13 mouse cellular contexts compared by ENCODE assay signal in the genomic region with DNA sequence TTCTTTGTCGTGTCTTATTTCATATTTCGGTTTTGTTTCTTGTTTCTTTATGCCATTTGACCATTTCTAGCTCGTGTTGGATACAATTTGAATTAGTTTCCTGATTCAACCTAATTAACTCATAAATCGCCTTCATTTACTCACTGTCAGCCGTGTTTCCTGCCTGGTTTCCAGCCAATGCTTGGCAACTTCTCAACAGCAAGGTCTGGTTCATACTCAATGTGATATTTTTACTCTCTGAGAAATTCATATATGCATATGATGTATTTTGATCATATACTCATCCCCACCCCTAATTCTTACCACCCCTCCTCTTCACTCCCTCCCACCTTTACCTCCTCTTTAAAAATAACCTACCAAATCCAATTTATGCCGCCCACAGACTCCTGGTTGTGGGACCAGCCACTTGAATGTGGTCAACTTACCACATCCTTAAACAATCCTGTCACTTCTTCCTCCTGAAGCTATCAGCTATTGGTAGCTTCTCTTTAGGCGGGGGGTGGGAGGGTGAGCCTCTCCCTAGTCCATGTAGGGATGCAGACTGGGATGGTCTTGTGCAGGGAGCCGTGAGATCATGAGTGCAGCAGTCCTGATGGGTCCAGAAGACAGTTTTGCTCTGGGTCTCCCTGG.
DNase-seq lines count a peak whose midpoint lies in the region; ATAC-seq lines count a peak whose summit lies in the region.
"Had no signal": no experiment of that assay in that cellular context is flagged by ENCODE, and none has a peak within 500 bp of the region (broad histone marks: within the 10 kb centered on the region; RNA-seq: fewer than 3 reads in every experiment).

No protein-coding gene starts in this region.

- peaks cover 19% of the 10 kb centered on the region for H3K4me1 ChIP-seq in hindbrain, embryonic 13.5 days (replicated peaks)
- H3K4me1 ChIP-seq in hindbrain, embryonic 12.5 days, result peaks cover 7% of the 10 kb centered on the region; the same call in 1 of the 2 replicates
- peaks cover 34% of the 10 kb centered on the region for H3K4me1 ChIP-seq in neural tube, embryonic 13.5 days (replicated peaks)
- H3K4me1 ChIP-seq: embryonic facial prominence, embryonic 15.5 days had no signal

- no peaks in the 10 kb centered on the region for H3K9me3 ChIP-seq in hindbrain, embryonic 13.5 days
- no peaks in the 10 kb centered on the region for H3K9me3 ChIP-seq in hindbrain, embryonic 12.5 days (replicated peaks)
- H3K9me3 ChIP-seq in neural tube, embryonic 13.5 days, result no peaks in the 10 kb centered on the region
- H3K9me3 ChIP-seq: embryonic facial prominence, embryonic 15.5 days; liver, embryonic 13.5 days had no signal

- peak overlapping the region; percentile 49; the same call in 1 of the 2 replicates for H3K27ac ChIP-seq in hindbrain, embryonic 13.5 days
- H3K27ac ChIP-seq in hindbrain, embryonic 12.5 days, result no peak overlapping the region
- H3K27ac ChIP-seq in neural tube, embryonic 13.5 days (replicated peaks), result peak overlapping the region; percentile 55
- H3K27ac ChIP-seq: embryonic facial prominence, embryonic 15.5 days; liver, embryonic 13.5 days had no signal

- H3K9ac ChIP-seq in hindbrain, embryonic 13.5 days, result no peak overlapping the region
- H3K9ac ChIP-seq in hindbrain, embryonic 12.5 days, result no peak overlapping the region
- no peak overlapping the region for H3K9ac ChIP-seq in neural tube, embryonic 13.5 days
- H3K9ac ChIP-seq: embryonic facial prominence, embryonic 15.5 days; liver, embryonic 13.5 days had no signal

- H3K4me3 ChIP-seq in hindbrain, embryonic 13.5 days, result no peak overlapping the region
- no peak overlapping the region for H3K4me3 ChIP-seq in hindbrain, embryonic 12.5 days
- H3K4me3 ChIP-seq in neural tube, embryonic 13.5 days, result no peak overlapping the region
- H3K4me3 ChIP-seq: embryonic facial prominence, embryonic 15.5 days; liver, embryonic 13.5 days had no signal

- no peaks in the 10 kb centered on the region for H3K27me3 ChIP-seq in hindbrain, embryonic 13.5 days
- no peaks in the 10 kb centered on the region for H3K27me3 ChIP-seq in hindbrain, embryonic 12.5 days
- H3K27me3 ChIP-seq in neural tube, embryonic 13.5 days, result no peaks in the 10 kb centered on the region
- H3K27me3 ChIP-seq: embryonic facial prominence, embryonic 15.5 days; liver, embryonic 13.5 days had no signal

- peaks cover 4% of the 10 kb centered on the region for H3K36me3 ChIP-seq in hindbrain, embryonic 13.5 days
- H3K36me3 ChIP-seq in hindbrain, embryonic 12.5 days, result no peaks in the 10 kb centered on the region
- H3K36me3 ChIP-seq in neural tube, embryonic 13.5 days, result peaks cover 2% of the 10 kb centered on the region; the same call in 1 of the 2 replicates
- H3K36me3 ChIP-seq: embryonic facial prominence, embryonic 15.5 days; liver, embryonic 13.5 days had no signal

- no peak for ATAC-seq in hindbrain, embryonic 13.5 days (ENCODE audit: low FRiP score)
- ATAC-seq in hindbrain, embryonic 12.5 days (ENCODE audit: low FRiP score), result no peak
- no peak for ATAC-seq in neural tube, embryonic 13.5 days (ENCODE audit: low read depth)
- peak; percentile 54 for ATAC-seq in megakaryocyte progenitor cell, adult 5-6 weeks (replicated peaks; ENCODE audit: poor library complexity)
- ATAC-seq in erythroid progenitor cell, adult 5-6 weeks (replicated peaks; ENCODE audit: low FRiP score, poor library complexity, severe bottlenecking), result no peak

- no peak overlapping the region for H3K4me2 ChIP-seq in hindbrain, embryonic 13.5 days
- H3K4me2 ChIP-seq in hindbrain, embryonic 12.5 days (replicated peaks), result no peak overlapping the region
- no peak overlapping the region for H3K4me2 ChIP-seq in neural tube, embryonic 13.5 days
- H3K4me2 ChIP-seq: embryonic facial prominence, embryonic 15.5 days; liver, embryonic 13.5 days had no signal

- DNase-seq in cerebellum, postnatal 14 days, result peak; percentile 61 to 68
- DNase-seq in cerebellum, adult 9-10 months, result no peak
- no peak for DNase-seq in neural tube, embryonic 10.5 days (ENCODE audit: extremely low spot score, low spot score)
- DNase-seq: cerebellum, adult 2 months; liver, embryonic 13.5 days; retina, postnatal 1 day; thymus, postnatal 14 days had no signal

- WGBS in hindbrain, embryonic 13.5 days, result 82% methylated on average over 8 of the region's 8 CpGs
- 87% methylated on average over 8 of the region's 8 CpGs for WGBS in hindbrain, embryonic 12.5 days
- WGBS in neural tube, embryonic 13.5 days, result 79% methylated on average over 8 of the region's 8 CpGs

Comparison
In these comparisons a context has a peak if more than half of its experiments do, and no peak if none do; other contexts are left out.
1. DNase-seq: peak in cerebellum, postnatal 14 days (2 of 2); none in cerebellum, adult 9-10 months (single experiment) and neural tube, embryonic 10.5 days (single experiment).